Mouse (Mus musculus) heart, adult 2 months (tissue): ENCODE measurements around the gene Brf1.

Experiments used
- CTCF ChIP-seq: fragments of 200-600 bp; IDR thresholded peaks from 2 replicates; pipeline ENCODE4 v1.8.1; 2022; ENCODE audit warnings: antibody characterized with exemption, mild to moderate bottlenecking, moderate library complexity
- POLR2A ChIP-seq: fragments of 200-500 bp; IDR thresholded peaks from 2 replicates; pipeline ENCODE4 v1.6.1; 2011; ENCODE audit warnings: mild to moderate bottlenecking, low read depth, low read length, control low read depth; ENCODE audit not compliant: insufficient read depth

DNA sequence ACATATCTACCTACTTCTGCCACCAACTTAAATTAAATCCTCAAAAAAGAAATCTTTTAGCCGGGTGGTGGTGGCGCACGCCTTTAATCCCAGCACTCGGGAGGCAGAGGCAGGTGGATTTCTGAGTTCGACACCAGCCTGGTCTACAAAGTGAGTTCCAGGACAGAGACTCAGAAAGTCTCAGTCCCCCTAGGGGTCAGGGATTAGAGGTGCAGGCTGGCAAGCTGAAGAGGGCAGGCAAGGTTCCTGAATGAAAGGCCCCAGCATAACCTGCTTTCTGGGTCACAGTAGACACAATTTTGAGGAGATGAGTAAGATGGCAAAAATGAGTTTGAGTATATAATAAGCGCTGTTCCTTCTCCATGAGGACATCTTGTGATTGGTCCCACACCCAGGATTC, 15.2 kb downstream of the Brf1 start:
- peak; percentile 60 for TF ChIP-seq CTCF
- no peak for TF ChIP-seq POLR2A
